17 mouse cellular contexts compared by ENCODE assay signal in genomic region chr8:106606601-106607145, GRCm38 (mm10). TPM values are rescaled to one million over a fixed set of nuclear protein-coding genes. Genes with fewer than 3 reads are reported as not detected.
DNase-seq lines count a peak whose midpoint lies in the region; ATAC-seq and TF ChIP-seq lines count a peak whose summit lies in the region.
"Had no signal": no experiment of that assay in that cellular context is flagged by ENCODE, and none has a peak within 500 bp of the region (broad histone marks: within the 10 kb centered on the region; RNA-seq: fewer than 3 reads in every experiment).

No protein-coding gene starts in this region.

- ATAC-seq in kidney, embryonic 15.5 days (replicated peaks; ENCODE audit: low FRiP score) = no peak
- ATAC-seq in lung, postnatal 0 days = no peak
- no peak for ATAC-seq in intestine, postnatal 0 days
- no peak for ATAC-seq in hindbrain, embryonic 13.5 days (ENCODE audit: low FRiP score)

- TF ChIP-seq CTCF in lung, postnatal 0 days (IDR thresholded peaks at IDR 0.05) = no peak
- no peak for TF ChIP-seq CTCF in intestine, postnatal 0 days (IDR thresholded peaks at IDR 0.05; ENCODE audit: low read depth)

- H3K9ac ChIP-seq in kidney, embryonic 15.5 days = no peak overlapping the region
- H3K9ac ChIP-seq in lung, postnatal 0 days (replicated peaks; ENCODE audit: low read depth) = no peak overlapping the region
- no peak overlapping the region; the same call in 1 of the 2 replicates for H3K9ac ChIP-seq in intestine, postnatal 0 days (ENCODE audit: low read depth, low read length)
- no peak overlapping the region for H3K9ac ChIP-seq in hindbrain, embryonic 13.5 days
- H3K9ac ChIP-seq: hindbrain, embryonic 12.5 days; limb, embryonic 12.5 days; neural tube, embryonic 12.5 days had no signal

- H3K4me3 ChIP-seq in kidney, embryonic 15.5 days (replicated peaks) = no peak overlapping the region
- no peak overlapping the region for H3K4me3 ChIP-seq in lung, postnatal 0 days (ENCODE audit: low read depth, low read length)
- no peak overlapping the region for H3K4me3 ChIP-seq in intestine, postnatal 0 days (ENCODE audit: low read depth, low read length)
- H3K4me3 ChIP-seq in hindbrain, embryonic 13.5 days = no peak overlapping the region
- H3K4me3 ChIP-seq: hindbrain, embryonic 12.5 days; limb, embryonic 12.5 days; neural tube, embryonic 12.5 days had no signal

- no peak overlapping the region for H3K27ac ChIP-seq in kidney, embryonic 15.5 days
- H3K27ac ChIP-seq in lung, postnatal 0 days (ENCODE audit: low read length) = 0 out of 2 replicates have a peak overlapping the region, but pooled peaks have one; percentile 9
- H3K27ac ChIP-seq in intestine, postnatal 0 days (ENCODE audit: low read depth, low read length) = peak overlapping the region; percentile 21; the same call in 1 of the 2 replicates
- no peak overlapping the region for H3K27ac ChIP-seq in hindbrain, embryonic 13.5 days
- H3K27ac ChIP-seq: hindbrain, embryonic 12.5 days; limb, embryonic 12.5 days; macrophage; neural tube, embryonic 12.5 days had no signal

- H3K36me3 ChIP-seq in kidney, embryonic 15.5 days = no peaks in the 10 kb centered on the region
- no peaks in the 10 kb centered on the region for H3K36me3 ChIP-seq in lung, postnatal 0 days (ENCODE audit: insufficient read depth, low read length)
- H3K36me3 ChIP-seq in intestine, postnatal 0 days (ENCODE audit: control insufficient read depth, insufficient read depth) = no peaks in the 10 kb centered on the region
- H3K36me3 ChIP-seq in hindbrain, embryonic 13.5 days = no peaks in the 10 kb centered on the region
- H3K36me3 ChIP-seq: hindbrain, embryonic 12.5 days; limb, embryonic 12.5 days; neural tube, embryonic 12.5 days had no signal

- H3K4me2 ChIP-seq in kidney, embryonic 15.5 days = peak overlapping the region; percentile 27; the same call in 1 of the 2 replicates
- H3K4me2 ChIP-seq in lung, postnatal 0 days (replicated peaks; ENCODE audit: low read depth, low read length) = peak overlapping the region; percentile 59; the same call in 1 of the 2 replicates
- peak overlapping the region; percentile 65 for H3K4me2 ChIP-seq in intestine, postnatal 0 days (replicated peaks; ENCODE audit: low read depth)
- H3K4me2 ChIP-seq in hindbrain, embryonic 13.5 days = no peak overlapping the region
- H3K4me2 ChIP-seq: hindbrain, embryonic 12.5 days; limb, embryonic 12.5 days; midbrain, embryonic 11.5 days; neural tube, embryonic 12.5 days had no signal

- H3K9me3 ChIP-seq in kidney, embryonic 15.5 days (replicated peaks) = no peaks in the 10 kb centered on the region
- no peaks in the 10 kb centered on the region for H3K9me3 ChIP-seq in lung, postnatal 0 days (ENCODE audit: low read length)
- no peaks in the 10 kb centered on the region for H3K9me3 ChIP-seq in intestine, postnatal 0 days (ENCODE audit: control insufficient read depth)
- no peaks in the 10 kb centered on the region for H3K9me3 ChIP-seq in hindbrain, embryonic 13.5 days
- H3K9me3 ChIP-seq: hindbrain, embryonic 12.5 days; limb, embryonic 12.5 days; neural tube, embryonic 12.5 days had no signal

- no peak for TF ChIP-seq EP300 in lung, postnatal 0 days (IDR thresholded peaks at IDR 0.05)

- peaks cover 49% of the 10 kb centered on the region for H3K27me3 ChIP-seq in kidney, embryonic 15.5 days
- peaks cover 22% of the 10 kb centered on the region for H3K27me3 ChIP-seq in lung, postnatal 0 days (replicated peaks; ENCODE audit: insufficient read depth, low read length)
- H3K27me3 ChIP-seq in intestine, postnatal 0 days (replicated peaks; ENCODE audit: control insufficient read depth, insufficient read depth, low read length) = 0 out of 2 replicates have a peak, but pooled peaks cover 3% of the 10 kb centered on the region
- peaks cover 57% of the 10 kb centered on the region for H3K27me3 ChIP-seq in hindbrain, embryonic 13.5 days

- DNase-seq in kidney, postnatal 4 days = no peak
- DNase-seq in lung, postnatal 0 days (ENCODE audit: low spot score) = no peak
- no peak for DNase-seq in lung, postnatal 4 days
- DNase-seq in embryo, embryonic 10 days (ENCODE audit: low spot score) = no peak
- no peak for DNase-seq in right cerebral cortex, postnatal 4 days
- DNase-seq: cerebellum, adult 9-11 months; embryo, embryonic 11 days; gastrocnemius, postnatal 14 days; kidney, postnatal 14 days had no signal

- peaks cover 30% of the 10 kb centered on the region for H3K4me1 ChIP-seq in kidney, embryonic 15.5 days
- no peaks in the 10 kb centered on the region; the same call in 1 of the 2 replicates for H3K4me1 ChIP-seq in lung, postnatal 0 days (ENCODE audit: insufficient read depth, low read depth, low read length)
- H3K4me1 ChIP-seq in intestine, postnatal 0 days (replicated peaks; ENCODE audit: control insufficient read depth, insufficient read depth, low read length) = peaks cover 10% of the 10 kb centered on the region; the same call in 1 of the 2 replicates
- peaks cover 16% of the 10 kb centered on the region for H3K4me1 ChIP-seq in hindbrain, embryonic 13.5 days (replicated peaks)

- WGBS in kidney, embryonic 15.5 days = 40% methylated on average over 15 of the region's 15 CpGs
- WGBS in lung, postnatal 0 days = 22% methylated on average over 15 of the region's 15 CpGs
- 28% methylated on average over 15 of the region's 15 CpGs for WGBS in intestine, postnatal 0 days
- 41% methylated on average over 15 of the region's 15 CpGs for WGBS in hindbrain, embryonic 13.5 days

RNA-seq across cellular contexts. Expression of gene Cdh1, which starts 3.5 kb away (rescaled TPM):
- 80.8 and 81.7 TPM in 2 replicates for polyA plus RNA-seq in kidney, embryonic 15.5 days (2015; fragmentation: Nextera tagmentation; extraction: Ambion mirVana)
- polyA plus RNA-seq in lung, postnatal 0 days (2015; fragmentation: Nextera tagmentation; extraction: Ambion mirVana) = 88.2 and 106 TPM in 2 replicates
- polyA plus RNA-seq in intestine, postnatal 0 days (2015; fragmentation: Nextera tagmentation; extraction: Ambion mirVana) = 82.1 and 88.1 TPM in 2 replicates
- 1.7 and 2.3 TPM in 2 replicates for polyA plus RNA-seq in hindbrain, embryonic 13.5 days (2015; fragmentation: Nextera tagmentation; extraction: Ambion mirVana)

RNA-seq across cellular contexts. Expression of gene Gm10073, which starts 33.4 kb away (rescaled TPM):
- 9.9 and 11.7 TPM in 2 replicates for polyA plus RNA-seq in kidney, embryonic 15.5 days (2015; fragmentation: Nextera tagmentation; extraction: Ambion mirVana)
- polyA plus RNA-seq in lung, postnatal 0 days (2015; fragmentation: Nextera tagmentation; extraction: Ambion mirVana) = 8.0 and 9.0 TPM in 2 replicates
- polyA plus RNA-seq in intestine, postnatal 0 days (2015; fragmentation: Nextera tagmentation; extraction: Ambion mirVana) = 8.8 and 9.2 TPM in 2 replicates
- 6.1 and 9.5 TPM in 2 replicates for polyA plus RNA-seq in hindbrain, embryonic 13.5 days (2015; fragmentation: Nextera tagmentation; extraction: Ambion mirVana)

Comparison
In these comparisons a context has a peak if more than half of its experiments do, and no peak if none do; other contexts are left out.
1. H3K27ac ChIP-seq: peak in lung, postnatal 0 days (single experiment) and intestine, postnatal 0 days (single experiment); none in kidney, embryonic 15.5 days (single experiment) and hindbrain, embryonic 13.5 days (single experiment).
2. RNA of gene Cdh1, which starts 3.5 kb away (polyA plus RNA-seq): 88.2 to 106 TPM in lung, postnatal 0 days, 82.1 to 88.1 TPM in intestine, postnatal 0 days and 80.8 to 81.7 TPM in kidney, embryonic 15.5 days; 1.7 to 2.3 TPM in hindbrain, embryonic 13.5 days; every median in the first group is over 10 times any median in the second.